Mouse (Mus musculus): ENCODE measurements around the gene Dph1. TPM values are rescaled to one million over a fixed set of nuclear protein-coding genes. Genes with fewer than 3 reads are reported as not detected.

The Dph1 gene
- polyA plus RNA-seq, 1 experiment: 16.6 TPM

GRCm38 (mm10) chr11:75229289-75229688 lies 38.2 kb upstream of the Dph1 start:
- Histone ChIP-seq H3K27me3 (ENCODE audit: control insufficient read depth, insufficient read depth, low read length, poor library complexity, severe bottlenecking) (no peaks in the 10 kb centered on the region), H3K27ac (ENCODE audit: insufficient read depth, low read length) (no peak overlapping the region), H3K4me3 (ENCODE audit: low read depth, low read length) (no peak overlapping the region), H3K36me3 (ENCODE audit: control insufficient read depth, insufficient read depth, low read length, poor library complexity, severe bottlenecking) (no peaks in the 10 kb centered on the region), H3K9ac (ENCODE audit: low read depth, poor library complexity, severe bottlenecking) (no peak overlapping the region), H3K9me3 (replicated peaks; ENCODE audit: control insufficient read depth, insufficient read depth, low read length, poor library complexity, severe bottlenecking) (no peaks in the 10 kb centered on the region), H3K4me1 (ENCODE audit: control insufficient read depth, insufficient read depth, low read length) (no peaks in the 10 kb centered on the region)
- TF ChIP-seq CTCF (IDR thresholded peaks at IDR 0.05; ENCODE audit: low read depth, low read length) (no peak), EP300 (IDR thresholded peaks at IDR 0.05; ENCODE audit: insufficient read depth, low read depth, low read length) (no peak), POLR2A (IDR thresholded peaks at IDR 0.05; ENCODE audit: insufficient read depth, low read length) (no peak)

DNA sequence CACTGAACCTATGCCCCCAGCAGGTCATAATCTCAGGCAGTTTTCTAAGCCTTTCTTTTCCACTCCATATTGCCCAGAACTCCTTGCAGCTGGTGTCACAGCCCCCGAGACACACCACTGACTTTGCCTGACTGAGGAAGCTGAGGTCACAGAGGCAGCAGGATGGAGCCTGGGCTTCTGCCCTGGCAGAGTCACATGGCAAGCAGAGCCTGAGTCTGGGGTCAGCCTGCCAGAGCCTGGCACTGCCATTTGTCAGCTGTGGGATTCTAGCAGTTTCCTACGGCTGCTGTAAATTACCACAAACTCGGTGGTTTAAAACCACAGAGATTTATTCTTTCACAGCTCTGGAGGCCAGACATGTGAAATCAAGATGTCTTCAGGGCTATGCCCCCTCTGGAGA lies 36.6 kb upstream of the Dph1 start:
- no peaks in the 10 kb centered on the region for H3K36me3 ChIP-seq (ENCODE audit: control insufficient read depth, insufficient read depth, low read length, poor library complexity, severe bottlenecking)
- H3K9me3 ChIP-seq (replicated peaks; ENCODE audit: control insufficient read depth, insufficient read depth, low read length, poor library complexity, severe bottlenecking): no peaks in the 10 kb centered on the region
- TF ChIP-seq CTCF (IDR thresholded peaks at IDR 0.05; ENCODE audit: low read depth, low read length) (no peak), POLR2A (IDR thresholded peaks at IDR 0.05; ENCODE audit: insufficient read depth, low read length) (no peak), EP300 (IDR thresholded peaks at IDR 0.05; ENCODE audit: insufficient read depth, low read depth, low read length) (no peak)
- no peak overlapping the region for H3K9ac ChIP-seq (ENCODE audit: low read depth, poor library complexity, severe bottlenecking)
- no peak overlapping the region for H3K4me3 ChIP-seq (ENCODE audit: low read depth, low read length)
- no peak overlapping the region for H3K27ac ChIP-seq (ENCODE audit: insufficient read depth, low read length)
- H3K4me1 ChIP-seq (ENCODE audit: control insufficient read depth, insufficient read depth, low read length): no peaks in the 10 kb centered on the region
- H3K27me3 ChIP-seq (ENCODE audit: control insufficient read depth, insufficient read depth, low read length, poor library complexity, severe bottlenecking): no peaks in the 10 kb centered on the region

DNA sequence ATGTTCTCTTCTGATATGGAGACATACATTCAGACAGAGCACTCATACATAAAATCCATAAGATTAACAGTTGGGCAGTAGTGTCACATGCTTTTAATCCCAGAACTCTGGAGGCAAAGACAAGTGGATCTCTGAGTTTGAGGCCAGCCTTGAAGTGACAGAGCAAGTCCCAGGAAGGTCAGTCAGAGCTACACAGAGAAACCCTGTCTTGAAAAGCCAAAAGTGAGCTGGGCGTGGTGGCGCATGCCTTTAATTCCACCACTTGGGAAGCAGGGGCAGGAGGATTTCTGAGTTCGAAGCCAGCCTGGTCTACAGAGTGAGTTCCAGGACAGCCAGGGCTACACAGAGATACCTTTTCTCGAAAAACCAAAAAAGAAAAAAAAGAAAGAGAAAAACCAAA lies 33.8 kb upstream of the Dph1 start:
- Histone ChIP-seq H3K9ac (ENCODE audit: low read depth, poor library complexity, severe bottlenecking) (no peak overlapping the region), H3K27ac (ENCODE audit: insufficient read depth, low read length) (no peak overlapping the region), H3K36me3 (ENCODE audit: control insufficient read depth, insufficient read depth, low read length, poor library complexity, severe bottlenecking) (no peaks in the 10 kb centered on the region), H3K27me3 (ENCODE audit: control insufficient read depth, insufficient read depth, low read length, poor library complexity, severe bottlenecking) (no peaks in the 10 kb centered on the region), H3K9me3 (replicated peaks; ENCODE audit: control insufficient read depth, insufficient read depth, low read length, poor library complexity, severe bottlenecking) (no peaks in the 10 kb centered on the region), H3K4me1 (ENCODE audit: control insufficient read depth, insufficient read depth, low read length) (no peaks in the 10 kb centered on the region), H3K4me3 (ENCODE audit: low read depth, low read length) (no peak overlapping the region)
- no peak for TF ChIP-seq CTCF (IDR thresholded peaks at IDR 0.05; ENCODE audit: low read depth, low read length)
- TF ChIP-seq POLR2A (IDR thresholded peaks at IDR 0.05; ENCODE audit: insufficient read depth, low read length): no peak
- no peak for TF ChIP-seq EP300 (IDR thresholded peaks at IDR 0.05; ENCODE audit: insufficient read depth, low read depth, low read length)

- Histone ChIP-seq H3K9me3 (replicated peaks; ENCODE audit: control insufficient read depth, insufficient read depth, low read length, poor library complexity, severe bottlenecking) (no peaks in the 10 kb centered on the region), H3K36me3 (ENCODE audit: control insufficient read depth, insufficient read depth, low read length, poor library complexity, severe bottlenecking) (no peaks in the 10 kb centered on the region), H3K9ac (ENCODE audit: low read depth, poor library complexity, severe bottlenecking) (no peak overlapping the region), H3K4me1 (ENCODE audit: control insufficient read depth, insufficient read depth, low read length) (no peaks in the 10 kb centered on the region), H3K27me3 (ENCODE audit: control insufficient read depth, insufficient read depth, low read length, poor library complexity, severe bottlenecking) (no peaks in the 10 kb centered on the region), H3K27ac (ENCODE audit: insufficient read depth, low read length) (no peak overlapping the region), H3K4me3 (ENCODE audit: low read depth, low read length) (no peak overlapping the region)
- TF ChIP-seq POLR2A (IDR thresholded peaks at IDR 0.05; ENCODE audit: insufficient read depth, low read length) (no peak), EP300 (IDR thresholded peaks at IDR 0.05; ENCODE audit: insufficient read depth, low read depth, low read length) (no peak)
These were observed 33.0 kb upstream of the Dph1 start for GRCm38 (mm10) chr11:75224062-75224461.

- Histone ChIP-seq H3K27ac (ENCODE audit: insufficient read depth, low read length) (no peak overlapping the region), H3K36me3 (ENCODE audit: control insufficient read depth, insufficient read depth, low read length, poor library complexity, severe bottlenecking) (no peaks in the 10 kb centered on the region), H3K4me1 (ENCODE audit: control insufficient read depth, insufficient read depth, low read length) (no peaks in the 10 kb centered on the region), H3K9ac (ENCODE audit: low read depth, poor library complexity, severe bottlenecking) (no peak overlapping the region), H3K9me3 (replicated peaks; ENCODE audit: control insufficient read depth, insufficient read depth, low read length, poor library complexity, severe bottlenecking) (no peaks in the 10 kb centered on the region), H3K27me3 (ENCODE audit: control insufficient read depth, insufficient read depth, low read length, poor library complexity, severe bottlenecking) (no peaks in the 10 kb centered on the region), H3K4me3 (ENCODE audit: low read depth, low read length) (no peak overlapping the region)
- no peak for TF ChIP-seq CTCF (IDR thresholded peaks at IDR 0.05; ENCODE audit: low read depth, low read length)
- no peak for TF ChIP-seq EP300 (IDR thresholded peaks at IDR 0.05; ENCODE audit: insufficient read depth, low read depth, low read length)
- no peak for TF ChIP-seq POLR2A (IDR thresholded peaks at IDR 0.05; ENCODE audit: insufficient read depth, low read length)
These were observed 29.6 kb upstream of the Dph1 start for GRCm38 (mm10) chr11:75220517-75221145.

- no peak for TF ChIP-seq POLR2A (IDR thresholded peaks at IDR 0.05; ENCODE audit: insufficient read depth, low read length)
- no peak for TF ChIP-seq CTCF (IDR thresholded peaks at IDR 0.05; ENCODE audit: low read depth, low read length)
- no peak for TF ChIP-seq EP300 (IDR thresholded peaks at IDR 0.05; ENCODE audit: insufficient read depth, low read depth, low read length)
- H3K36me3 ChIP-seq (ENCODE audit: control insufficient read depth, insufficient read depth, low read length, poor library complexity, severe bottlenecking): no peaks in the 10 kb centered on the region
- no peak overlapping the region for H3K9ac ChIP-seq (ENCODE audit: low read depth, poor library complexity, severe bottlenecking)
- no peaks in the 10 kb centered on the region for H3K9me3 ChIP-seq (replicated peaks; ENCODE audit: control insufficient read depth, insufficient read depth, low read length, poor library complexity, severe bottlenecking)
- H3K4me1 ChIP-seq (ENCODE audit: control insufficient read depth, insufficient read depth, low read length): no peaks in the 10 kb centered on the region
- H3K27ac ChIP-seq (ENCODE audit: insufficient read depth, low read length): no peak overlapping the region
- no peaks in the 10 kb centered on the region for H3K27me3 ChIP-seq (ENCODE audit: control insufficient read depth, insufficient read depth, low read length, poor library complexity, severe bottlenecking)
- H3K4me3 ChIP-seq (ENCODE audit: low read depth, low read length): no peak overlapping the region
These were observed 29.1 kb upstream of the Dph1 start for GRCm38 (mm10) chr11:75220115-75220514.
